Mouse (Mus musculus): ENCODE measurements around the gene Cdh5. TPM values are rescaled to one million over a fixed set of nuclear protein-coding genes. Genes with fewer than 3 reads are reported as not detected.

Cdh5 gene
- polyA plus RNA-seq, 1 experiment from 2014 or later: 10.0 TPM

- no peaks in the 10 kb centered on the region for H3K9me3 ChIP-seq (ENCODE audit: low read length)
- 86% methylated on average over 9 of the region's 9 CpGs for WGBS (ENCODE audit: insufficient replicate concordance)
- ATAC-seq: no peak
These were observed 29.5 kb downstream of the Cdh5 start for GRCm38 (mm10) chr8:104130916-104131315.

GRCm38 (mm10) chr8:104131414-104131975 is 30.1 kb downstream of the Cdh5 start:
- no peak for DNase-seq
- TF ChIP-seq EP300 (IDR thresholded peaks at IDR 0.05; ENCODE audit: low read depth): no peak
- TF ChIP-seq CTCF (IDR thresholded peaks at IDR 0.05; ENCODE audit: low read depth): no peak

More at GRCm38 (mm10) chr8:104130916-104131315, 29.5 kb downstream of the Cdh5 start:
- no peaks in the 10 kb centered on the region for H3K27me3 ChIP-seq (ENCODE audit: insufficient read depth, low read length)
- DNase-seq: no peak
- H3K4me3 ChIP-seq (ENCODE audit: low read depth, low read length): no peak overlapping the region
- no peak overlapping the region for H3K27ac ChIP-seq (ENCODE audit: low read depth)
- H3K9ac ChIP-seq (replicated peaks): no peak overlapping the region
- no peak overlapping the region for H3K4me2 ChIP-seq (ENCODE audit: low read depth, low read length)
- H3K4me1 ChIP-seq (ENCODE audit: insufficient read depth): no peaks in the 10 kb centered on the region
- no peaks in the 10 kb centered on the region for H3K36me3 ChIP-seq (replicated peaks; ENCODE audit: insufficient read depth, low read length)
- TF ChIP-seq CTCF (IDR thresholded peaks at IDR 0.05; ENCODE audit: low read depth) (no peak), EP300 (IDR thresholded peaks at IDR 0.05; ENCODE audit: low read depth) (no peak)

GRCm38 (mm10) chr8:104134521-104134920 is 33.1 kb downstream of the Cdh5 start:
- Histone ChIP-seq H3K27me3 (ENCODE audit: insufficient read depth, low read length) (no peaks in the 10 kb centered on the region), H3K4me1 (ENCODE audit: insufficient read depth) (no peaks in the 10 kb centered on the region), H3K4me3 (ENCODE audit: low read depth, low read length) (no peak overlapping the region), H3K4me2 (ENCODE audit: low read depth, low read length) (no peak overlapping the region), H3K9ac (replicated peaks) (no peak overlapping the region), H3K9me3 (ENCODE audit: low read length) (no peaks in the 10 kb centered on the region), H3K36me3 (replicated peaks; ENCODE audit: insufficient read depth, low read length) (no peaks in the 10 kb centered on the region), H3K27ac (ENCODE audit: low read depth) (no peak overlapping the region)
- ATAC-seq (no peak), DNase-seq (no peak)
- 80% methylated on average over 8 of the region's 8 CpGs for WGBS (ENCODE audit: insufficient replicate concordance)
- no peak for TF ChIP-seq CTCF (IDR thresholded peaks at IDR 0.05; ENCODE audit: low read depth)
- no peak for TF ChIP-seq EP300 (IDR thresholded peaks at IDR 0.05; ENCODE audit: low read depth)

More at GRCm38 (mm10) chr8:104131414-104131975, 30.1 kb downstream of the Cdh5 start:
- no peaks in the 10 kb centered on the region for H3K9me3 ChIP-seq (ENCODE audit: low read length)
- no peak overlapping the region for H3K4me3 ChIP-seq (ENCODE audit: low read depth, low read length)
- H3K27ac ChIP-seq (ENCODE audit: low read depth): no peak overlapping the region
- no peak overlapping the region for H3K4me2 ChIP-seq (ENCODE audit: low read depth, low read length)
- H3K4me1 ChIP-seq (ENCODE audit: insufficient read depth): no peaks in the 10 kb centered on the region
- no peak overlapping the region for H3K9ac ChIP-seq (replicated peaks)
- no peak for ATAC-seq
- no peaks in the 10 kb centered on the region for H3K27me3 ChIP-seq (ENCODE audit: insufficient read depth, low read length)
- H3K36me3 ChIP-seq (replicated peaks; ENCODE audit: insufficient read depth, low read length): no peaks in the 10 kb centered on the region
- 59% methylated on average over 7 of the region's 7 CpGs for WGBS (ENCODE audit: insufficient replicate concordance)

GRCm38 (mm10) chr8:104136277-104136676 is 34.9 kb downstream of the Cdh5 start:
- Histone ChIP-seq H3K27me3 (ENCODE audit: insufficient read depth, low read length) (no peaks in the 10 kb centered on the region), H3K9me3 (ENCODE audit: low read length) (no peaks in the 10 kb centered on the region)
- 77% methylated on average over 3 of the region's 3 CpGs for WGBS (ENCODE audit: insufficient replicate concordance)

GRCm38 (mm10) chr8:104137636-104138035 is 36.2 kb downstream of the Cdh5 start:
- H3K4me1 ChIP-seq (ENCODE audit: insufficient read depth): no peaks in the 10 kb centered on the region
- no peak overlapping the region for H3K9ac ChIP-seq (replicated peaks)
- WGBS (ENCODE audit: insufficient replicate concordance): 71% methylated on average over 5 of the region's 5 CpGs
- no peak overlapping the region for H3K4me2 ChIP-seq (ENCODE audit: low read depth, low read length)
- no peak overlapping the region for H3K4me3 ChIP-seq (ENCODE audit: low read depth, low read length)
- no peak for DNase-seq
- TF ChIP-seq CTCF (IDR thresholded peaks at IDR 0.05; ENCODE audit: low read depth) (no peak), EP300 (IDR thresholded peaks at IDR 0.05; ENCODE audit: low read depth) (no peak)
- no peaks in the 10 kb centered on the region for H3K27me3 ChIP-seq (ENCODE audit: insufficient read depth, low read length)
- no peaks in the 10 kb centered on the region for H3K9me3 ChIP-seq (ENCODE audit: low read length)
- H3K36me3 ChIP-seq (replicated peaks; ENCODE audit: insufficient read depth, low read length): no peaks in the 10 kb centered on the region
- no peak for ATAC-seq
- H3K27ac ChIP-seq (ENCODE audit: low read depth): no peak overlapping the region

More at GRCm38 (mm10) chr8:104136277-104136676, 34.9 kb downstream of the Cdh5 start:
- TF ChIP-seq CTCF (IDR thresholded peaks at IDR 0.05; ENCODE audit: low read depth) (no peak), EP300 (IDR thresholded peaks at IDR 0.05; ENCODE audit: low read depth) (no peak)
- no peaks in the 10 kb centered on the region for H3K36me3 ChIP-seq (replicated peaks; ENCODE audit: insufficient read depth, low read length)
- no peak overlapping the region for H3K4me2 ChIP-seq (ENCODE audit: low read depth, low read length)
- DNase-seq (no peak), ATAC-seq (no peak)
- H3K27ac ChIP-seq (ENCODE audit: low read depth): no peak overlapping the region
- H3K9ac ChIP-seq (replicated peaks): no peak overlapping the region
- no peak overlapping the region for H3K4me3 ChIP-seq (ENCODE audit: low read depth, low read length)
- H3K4me1 ChIP-seq (ENCODE audit: insufficient read depth): no peaks in the 10 kb centered on the region

- WGBS (ENCODE audit: insufficient replicate concordance): 84% methylated on average over 13 of the region's 13 CpGs
These were observed 39.2 kb downstream of the Cdh5 start for GRCm38 (mm10) chr8:104140611-104141010.

More at GRCm38 (mm10) chr8:104140611-104141010, 39.2 kb downstream of the Cdh5 start:
- ATAC-seq (no peak), DNase-seq (no peak)
- Histone ChIP-seq H3K4me2 (ENCODE audit: low read depth, low read length) (no peak overlapping the region), H3K27me3 (ENCODE audit: insufficient read depth, low read length) (no peaks in the 10 kb centered on the region), H3K4me3 (ENCODE audit: low read depth, low read length) (no peak overlapping the region), H3K9me3 (ENCODE audit: low read length) (no peaks in the 10 kb centered on the region), H3K9ac (replicated peaks) (no peak overlapping the region), H3K27ac (ENCODE audit: low read depth) (no peak overlapping the region), H3K36me3 (replicated peaks; ENCODE audit: insufficient read depth, low read length) (no peaks in the 10 kb centered on the region), H3K4me1 (ENCODE audit: insufficient read depth) (no peaks in the 10 kb centered on the region)
- TF ChIP-seq EP300 (IDR thresholded peaks at IDR 0.05; ENCODE audit: low read depth): no peak
- no peak for TF ChIP-seq CTCF (IDR thresholded peaks at IDR 0.05; ENCODE audit: low read depth)
